Mouse (Mus musculus): ENCODE data around the gene Ehd4.

Ehd4 gene

DNA sequence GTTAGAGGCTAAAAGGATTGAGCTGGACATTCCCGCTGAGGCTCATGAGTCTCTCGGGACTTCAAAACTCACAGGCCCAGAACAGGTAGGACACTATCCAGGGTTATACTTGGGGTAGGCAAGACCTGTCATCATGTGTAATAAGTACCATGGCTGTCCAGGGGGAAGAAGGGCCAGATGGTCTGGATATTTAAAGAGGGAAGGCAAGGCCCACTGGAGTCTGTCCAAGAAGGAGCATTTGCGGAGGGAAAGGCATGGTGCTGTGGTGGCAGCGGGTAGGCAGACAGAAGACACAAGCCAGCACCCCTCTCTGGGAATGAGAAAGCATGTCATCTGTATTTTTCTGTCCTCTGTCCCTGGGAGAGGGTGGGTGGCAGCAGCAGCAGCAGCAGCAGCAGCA is 80.3 kb downstream of the Ehd4 start:
- DNase-seq (ENCODE audit: low spot score in 2 of 2) = no peak

DNA sequence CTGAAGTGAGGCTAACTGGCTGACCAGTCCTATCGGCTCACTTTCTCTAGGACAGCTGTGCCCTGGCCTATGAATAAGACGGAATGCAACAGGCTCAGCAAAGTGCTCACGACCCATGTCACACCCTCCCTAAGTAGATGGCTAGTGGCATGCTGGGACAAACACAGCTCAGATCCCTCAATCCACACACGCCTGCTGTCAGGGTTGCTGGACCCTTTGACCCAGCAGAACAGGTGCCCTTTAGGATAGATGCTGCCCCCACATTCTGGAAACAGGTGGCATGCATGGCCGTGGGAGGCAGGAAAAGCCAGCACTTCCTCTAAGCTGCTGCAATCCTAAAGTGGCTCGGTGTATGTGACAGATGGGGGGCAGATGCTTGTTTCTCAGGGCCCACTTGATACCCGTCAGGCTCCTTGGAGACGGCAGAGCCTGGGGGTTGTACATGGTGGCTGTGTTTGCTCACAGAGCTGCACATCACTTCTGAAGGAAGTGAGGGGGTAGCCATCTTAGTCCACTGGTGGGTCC is 84.9 kb downstream of the Ehd4 start:
- peak; percentile 36 to 49 for DNase-seq (ENCODE audit: low spot score in 2 of 2)

GRCm38 (mm10) chr2:120068555-120069465 is 85.6 kb downstream of the Ehd4 start:
- DNase-seq (ENCODE audit: low spot score in 2 of 2) = no peak

GRCm38 (mm10) chr2:120066224-120066623 is 88.2 kb downstream of the Ehd4 start:
- no peak for DNase-seq (ENCODE audit: low spot score in 2 of 2)

DNA sequence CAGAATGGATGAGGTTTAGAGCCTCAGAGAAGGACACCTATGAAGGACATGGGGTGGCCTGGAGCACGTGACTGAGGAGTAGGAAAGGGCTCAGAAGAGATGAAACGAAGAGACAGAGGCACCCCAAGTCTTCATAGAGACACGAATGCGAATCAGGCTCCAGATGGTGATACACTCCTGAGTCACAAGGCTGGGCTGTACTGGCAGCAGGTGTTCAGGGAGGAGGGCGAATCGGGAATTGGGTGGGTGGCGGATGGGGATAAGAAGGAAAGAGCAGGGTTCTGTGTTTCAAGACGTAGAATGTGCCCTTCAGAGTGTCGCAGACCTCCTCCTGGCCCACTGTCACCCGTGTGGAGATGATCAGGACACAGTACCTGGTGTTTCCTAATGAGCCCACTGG is 89.2 kb downstream of the Ehd4 start:
- DNase-seq (ENCODE audit: low spot score in 2 of 2) = no peak

GRCm38 (mm10) chr2:120064639-120065038 is 89.8 kb downstream of the Ehd4 start:
- DNase-seq (ENCODE audit: low spot score in 2 of 2) = no peak

DNA sequence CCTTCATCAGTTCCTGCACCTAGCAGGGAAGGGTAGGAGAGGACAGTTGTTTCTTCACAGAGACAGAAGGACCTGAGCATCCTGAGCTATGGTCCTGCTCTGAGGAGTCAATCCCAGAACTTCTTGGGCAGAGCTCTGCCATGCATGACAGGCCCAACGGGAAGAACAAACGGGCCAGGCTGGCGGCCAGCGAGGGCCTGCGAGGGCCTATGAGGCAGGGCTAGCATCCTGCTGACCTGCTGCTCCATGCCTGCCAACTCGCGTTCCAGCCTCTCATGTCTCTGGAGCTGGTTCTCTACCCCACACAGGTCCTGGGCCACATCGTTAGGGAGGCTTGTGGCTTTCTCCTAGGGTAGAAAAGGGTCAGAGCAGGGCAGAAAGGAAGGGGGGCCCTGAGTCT is 92.2 kb downstream of the Ehd4 start:
- DNase-seq (ENCODE audit: low spot score in 2 of 2) = no peak

GRCm38 (mm10) chr2:120060651-120061050 is 93.8 kb downstream of the Ehd4 start:
- no peak for DNase-seq (ENCODE audit: low spot score in 2 of 2)

DNA sequence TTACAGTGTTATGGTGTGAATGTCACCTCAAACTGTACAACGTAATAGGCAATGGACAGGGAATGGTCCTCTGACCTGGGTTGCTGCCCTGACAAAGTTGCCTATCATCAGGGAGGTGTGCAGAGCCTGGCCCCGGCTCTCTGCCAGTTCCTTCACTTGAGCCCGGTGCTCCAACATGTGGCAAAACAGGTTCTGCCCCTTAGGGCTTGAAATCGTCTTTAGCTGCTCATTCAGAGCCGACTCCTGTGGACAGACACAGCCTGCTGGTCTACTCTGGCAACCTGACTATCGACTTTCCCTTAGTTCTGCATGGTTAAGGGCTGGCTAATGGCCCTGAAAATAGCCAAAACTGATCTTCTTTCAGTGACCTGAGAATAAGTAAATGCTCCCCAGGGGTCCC is 94.2 kb downstream of the Ehd4 start:
- DNase-seq (ENCODE audit: low spot score in 2 of 2) = no peak

- DNase-seq (ENCODE audit: low spot score in 2 of 2) = no peak
Observed at GRCm38 (mm10) chr2:120059466-120059865, 94.9 kb downstream of the Ehd4 start.

- no peak for DNase-seq (ENCODE audit: low spot score in 2 of 2)
Observed at GRCm38 (mm10) chr2:120058818-120059217, 95.6 kb downstream of the Ehd4 start.

GRCm38 (mm10) chr2:120055923-120056322 is 98.5 kb downstream of the Ehd4 start:
- DNase-seq (ENCODE audit: low spot score in 2 of 2) = no peak

GRCm38 (mm10) chr2:120054771-120055552 is 99.4 kb downstream of the Ehd4 start:
- DNase-seq (ENCODE audit: low spot score in 2 of 2) = no peak

DNA sequence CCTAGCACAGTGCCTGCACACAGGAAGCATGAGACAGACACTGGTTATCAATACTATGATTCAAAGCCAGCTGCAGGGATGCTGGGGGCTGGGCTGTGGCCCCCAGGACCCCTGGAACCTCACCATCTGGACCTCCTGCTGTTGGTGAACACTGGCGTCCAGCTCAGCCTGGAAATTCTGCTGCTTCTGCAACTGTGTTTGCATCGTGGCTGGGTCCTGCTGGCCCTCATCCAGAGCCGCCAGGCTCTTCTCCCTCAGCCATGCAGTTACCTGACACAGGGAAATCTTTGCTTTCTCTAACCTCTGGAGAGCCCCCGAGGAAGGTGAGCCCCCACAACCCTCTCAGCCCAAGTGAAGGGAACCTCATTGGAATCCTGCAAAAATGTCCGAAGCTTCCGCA is 103.0 kb downstream of the Ehd4 start:
- DNase-seq (ENCODE audit: low spot score in 2 of 2) = no peak

DNA sequence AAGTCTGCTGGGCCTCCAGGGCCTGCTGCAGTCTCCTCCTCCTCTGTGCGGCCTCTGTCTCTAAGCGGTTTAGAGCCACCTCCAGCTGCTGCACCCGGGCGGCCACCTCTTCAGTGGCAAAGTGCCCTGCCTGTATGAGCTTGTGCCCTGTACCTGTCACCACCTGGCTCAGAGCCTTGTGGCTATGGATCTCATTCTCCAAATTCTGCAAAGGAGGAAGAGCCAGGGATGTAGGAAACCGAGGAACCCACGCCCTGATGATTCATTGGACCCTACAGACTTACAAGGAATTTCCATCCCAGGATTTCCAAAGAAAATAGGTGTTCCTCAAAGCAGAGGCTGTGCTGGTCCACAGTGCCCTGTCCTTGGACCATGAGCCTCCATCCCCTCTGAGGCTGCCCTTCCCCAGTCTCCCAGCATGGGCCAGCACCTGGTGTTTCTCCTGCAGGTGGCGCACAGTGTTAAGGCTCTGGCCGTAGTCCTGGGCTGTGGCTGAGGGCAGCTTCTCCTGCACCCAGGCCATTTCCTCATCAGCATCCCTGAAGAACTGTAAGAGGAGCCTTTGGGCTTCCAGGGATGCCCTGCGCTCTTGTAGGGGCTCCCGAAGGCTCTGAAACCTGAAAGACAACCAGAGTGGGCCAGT is 104.7 kb downstream of the Ehd4 start:
- no peak for DNase-seq (ENCODE audit: low spot score in 2 of 2)

DNA sequence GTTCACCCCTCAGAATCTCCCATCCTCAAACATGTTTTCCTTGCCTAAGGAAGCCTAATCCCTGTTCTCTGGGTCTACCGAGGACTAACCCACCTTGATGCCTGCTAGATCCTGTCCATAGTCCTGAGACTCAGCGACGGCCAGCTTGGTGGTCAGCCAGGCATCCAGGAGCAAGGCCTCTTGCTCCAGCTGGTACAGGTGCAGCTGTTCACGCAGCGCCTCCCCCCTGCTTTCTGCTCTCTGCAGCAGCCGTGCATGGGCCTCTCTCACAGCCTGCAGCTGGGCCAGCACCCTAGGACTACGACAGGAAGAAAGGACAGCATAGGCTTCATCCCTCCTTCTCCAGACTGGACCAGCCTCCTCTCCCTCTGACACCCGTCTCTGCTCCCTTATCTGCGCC is 106.2 kb downstream of the Ehd4 start:
- DNase-seq (ENCODE audit: low spot score in 2 of 2) = no peak

GRCm38 (mm10) chr2:120046486-120047310 is 107.7 kb downstream of the Ehd4 start:
- DNase-seq (ENCODE audit: low spot score in 2 of 2) = peak; percentile 34 to 40

- DNase-seq (ENCODE audit: low spot score in 2 of 2) = no peak
Observed at GRCm38 (mm10) chr2:120044676-120045075, 109.7 kb downstream of the Ehd4 start.

DNA sequence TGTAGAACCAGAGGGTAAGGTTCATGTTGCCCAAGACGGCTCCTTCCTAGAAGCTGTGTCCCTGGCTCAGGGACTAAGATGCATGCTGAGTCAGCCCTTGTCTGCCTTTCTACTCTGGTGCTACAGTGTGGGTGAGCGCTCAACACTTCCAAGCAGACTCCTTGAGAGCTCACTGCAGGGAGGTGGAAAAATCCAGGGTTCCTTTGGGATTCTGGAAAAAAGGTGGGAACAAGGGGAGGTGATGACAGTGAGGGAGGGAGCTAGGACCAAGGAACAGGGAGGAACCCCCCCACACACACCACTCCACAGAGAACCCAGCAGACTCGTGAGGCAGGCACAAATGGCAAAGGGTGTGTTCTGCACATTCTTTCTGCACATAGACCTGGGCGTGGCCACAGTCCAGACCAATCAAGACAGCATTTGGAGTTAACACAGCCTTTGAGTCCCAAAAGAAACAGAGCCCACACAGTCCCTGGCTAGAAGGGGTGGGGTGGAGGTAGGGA is 110.3 kb downstream of the Ehd4 start:
- DNase-seq (ENCODE audit: low spot score in 2 of 2) = peak in 1 of 2 experiments; percentile 36

DNA sequence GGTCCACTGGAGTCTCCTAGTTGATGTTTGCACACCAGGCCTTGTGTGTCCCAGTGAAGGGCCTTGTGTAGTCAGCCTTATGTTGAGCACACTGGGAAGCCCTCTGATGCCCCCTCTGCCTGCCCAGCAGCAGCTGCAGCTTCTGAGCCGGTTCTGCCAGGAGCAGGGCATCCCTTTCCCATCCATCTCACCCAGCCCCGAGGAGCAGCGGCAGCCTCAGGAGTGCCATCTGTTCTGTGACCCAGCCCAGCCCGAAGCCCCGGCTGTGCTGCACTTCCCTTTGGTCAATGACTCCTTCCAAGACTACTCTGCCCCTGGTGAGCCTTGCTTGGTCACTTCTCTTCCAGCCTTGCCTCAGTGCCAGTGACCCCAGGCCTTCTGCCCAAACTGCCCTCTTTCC is 113.4 kb downstream of the Ehd4 start:
- no peak for DNase-seq (ENCODE audit: low spot score in 2 of 2)

Data from frontal cortex, postnatal 25 days (tissue).